Mouse (Mus musculus): ENCODE data around the gene Rer1.

Rer1 gene

GRCm38 (mm10) chr4:155024170-155025010, 61.8 kb downstream of the Rer1 start:
- no peak for DNase-seq (ENCODE audit: low read depth, low spot score)
